In the genomic region with DNA sequence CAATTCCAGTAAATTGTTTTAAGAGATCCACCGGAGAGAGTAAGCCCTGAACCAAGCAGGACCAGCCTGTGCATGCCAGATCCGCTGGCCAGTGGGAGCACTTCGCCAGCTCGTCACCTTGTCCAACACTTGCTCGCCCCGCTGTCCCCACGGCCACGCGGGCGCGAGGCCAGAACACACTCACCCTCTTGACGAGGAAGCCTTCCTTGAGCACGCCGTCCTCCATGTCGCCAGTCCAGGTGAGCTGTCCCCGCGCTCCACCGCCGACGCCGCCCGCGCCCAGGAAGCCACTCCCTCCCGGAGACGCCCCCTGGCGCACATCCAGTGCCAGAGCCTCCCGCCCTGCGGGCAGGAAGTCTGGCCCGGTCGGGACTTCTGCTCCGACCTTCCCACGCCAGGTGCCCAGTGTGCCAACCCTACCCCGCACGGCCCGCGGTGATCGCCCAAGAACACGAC, we compare ENCODE assay signal across 8 mouse cellular contexts. TPM values are rescaled to one million over a fixed set of nuclear protein-coding genes. Genes with fewer than 3 reads are reported as not detected.
A peak's percentile ranks its signal among the peaks of the same experiment; 100 is the strongest.
DNase-seq lines count a peak whose midpoint lies in the region; ATAC-seq and TF ChIP-seq lines count a peak whose summit lies in the region.

TSS of gene Plek2 (minus strand) at position 258 of the 456 bp plus-strand sequence.

- 0 out of 2 replicates have a peak, but pooled peaks cover 3% of the 10 kb centered on the region for H3K9me3 ChIP-seq in heart, embryonic 10.5 days
- peaks cover 3% of the 10 kb centered on the region; the same call in 1 of the 2 replicates for H3K9me3 ChIP-seq in kidney, embryonic 14.5 days (ENCODE audit: control insufficient read depth, low read length)

- H3K4me3 ChIP-seq in layer of hippocampus, adult 2 months, result peak within 1 kb of the TSS; percentile 30
- H3K4me3 ChIP-seq in heart, embryonic 10.5 days, result peak within 1 kb of the TSS; percentile 62
- peak within 1 kb of the TSS; percentile 43 for H3K4me3 ChIP-seq in kidney, embryonic 14.5 days (ENCODE audit: low read length)

- peak; percentile 43 for TF ChIP-seq CTCF in layer of hippocampus, adult 2 months (conservative IDR thresholded peaks at IDR 0.05)

- no peak for DNase-seq in layer of hippocampus, adult 2 months (ENCODE audit: low spot score in 2 of 2)
- DNase-seq in layer of hippocampus, adult 9-11 months, result no peak
- peak; percentile 84 to 91 for DNase-seq in cerebellum, postnatal 25 days
- DNase-seq in heart, embryonic 10.5 days (ENCODE audit: low spot score), result peak; percentile 83
- peak; percentile 83 for DNase-seq in lung, postnatal 10 days
- peak; percentile 69 for DNase-seq in ovary, postnatal 14 days (ENCODE audit: low spot score)
- DNase-seq in urinary bladder, postnatal 10 days (ENCODE audit: low spot score), result peak; percentile 53

- no peak within 1 kb of the TSS for H3K27ac ChIP-seq in layer of hippocampus, adult 2 months
- peak within 1 kb of the TSS; percentile 47 for H3K27ac ChIP-seq in heart, embryonic 10.5 days
- no peak within 1 kb of the TSS for H3K27ac ChIP-seq in kidney, embryonic 14.5 days (ENCODE audit: low read depth, low read length)

- peak; percentile 47; the same call in 1 of the 2 replicates for ATAC-seq in kidney, embryonic 14.5 days (ENCODE audit: low FRiP score, low TSS enrichment)

- peak within 1 kb of the TSS; percentile 78 for H3K4me2 ChIP-seq in kidney, embryonic 14.5 days (replicated peaks; ENCODE audit: low read depth, low read length)

- H3K9ac ChIP-seq in kidney, embryonic 14.5 days (ENCODE audit: low read depth, low read length), result peak within 1 kb of the TSS; percentile 28; the same call in 1 of the 2 replicates

- H3K4me1 ChIP-seq in heart, embryonic 10.5 days, result peaks cover 24% of the 10 kb centered on the region
- peaks cover 4% of the 10 kb centered on the region; the same call in 1 of the 2 replicates for H3K4me1 ChIP-seq in kidney, embryonic 14.5 days (ENCODE audit: control insufficient read depth, insufficient read depth, low read length)

- peaks cover 66% of the 10 kb centered on the region for H3K27me3 ChIP-seq in heart, embryonic 10.5 days (ENCODE audit: insufficient read depth, poor library complexity, severe bottlenecking)
- peaks cover 33% of the 10 kb centered on the region for H3K27me3 ChIP-seq in kidney, embryonic 14.5 days (ENCODE audit: control insufficient read depth, insufficient read depth, low read length)

- WGBS in heart, embryonic 10.5 days, result 3% methylated on average over 38 of the region's 38 CpGs
- WGBS in kidney, embryonic 14.5 days, result 1% methylated on average over 33 of the region's 38 CpGs

- no peaks in the 10 kb centered on the region for H3K36me3 ChIP-seq in heart, embryonic 10.5 days
- H3K36me3 ChIP-seq in kidney, embryonic 14.5 days (ENCODE audit: control insufficient read depth, insufficient read depth, low read length), result no peaks in the 10 kb centered on the region

RNA-seq across cellular contexts. Expression of gene Plek2, which starts in this region (rescaled TPM):
- total RNA-seq in layer of hippocampus, adult 2 months (2021), result under 1 TPM in 1 of 2 experiments, not detected in 1; 0.23 TPM
- 7.5 and 7.9 TPM in 2 replicates for polyA plus RNA-seq in heart, embryonic 10.5 days (2016; fragmentation: Nextera tagmentation; extraction: Ambion mirVana)
- 3.5 and 3.6 TPM in 2 replicates for polyA plus RNA-seq in kidney, embryonic 14.5 days (2014; fragmentation: Nextera tagmentation; extraction: Ambion mirVana)

Comparison
In these comparisons a context has a peak if more than half of its experiments do, and no peak if none do; other contexts are left out.
1. DNase-seq: peak in cerebellum, postnatal 25 days (2 of 2), heart, embryonic 10.5 days (single experiment), lung, postnatal 10 days (single experiment), ovary, postnatal 14 days (single experiment) and urinary bladder, postnatal 10 days (single experiment); none in layer of hippocampus, adult 2 months (0 of 2) and layer of hippocampus, adult 9-11 months (single experiment).
2. Peak in every context shown above with its lines, with median percentiles within 50 percentile points of each other: H3K4me3 ChIP-seq.